Mouse (Mus musculus) liver, adult 2 months (tissue): ENCODE measurements around the gene Orc5.

Experiments
- CTCF ChIP-seq: fragments of 200-500 bp; IDR thresholded peaks from 2 replicates; pipeline ENCODE4 v1.5.1; 2011; ENCODE audit warnings: low read depth, low read length, control low read depth
- POLR2A ChIP-seq: fragments of 200-500 bp; IDR thresholded peaks from 2 replicates; pipeline ENCODE4 v1.6.1; 2011; ENCODE audit warnings: low read length, control low read depth; ENCODE audit not compliant: insufficient read depth; ENCODE audit errors: extremely low read depth

DNA sequence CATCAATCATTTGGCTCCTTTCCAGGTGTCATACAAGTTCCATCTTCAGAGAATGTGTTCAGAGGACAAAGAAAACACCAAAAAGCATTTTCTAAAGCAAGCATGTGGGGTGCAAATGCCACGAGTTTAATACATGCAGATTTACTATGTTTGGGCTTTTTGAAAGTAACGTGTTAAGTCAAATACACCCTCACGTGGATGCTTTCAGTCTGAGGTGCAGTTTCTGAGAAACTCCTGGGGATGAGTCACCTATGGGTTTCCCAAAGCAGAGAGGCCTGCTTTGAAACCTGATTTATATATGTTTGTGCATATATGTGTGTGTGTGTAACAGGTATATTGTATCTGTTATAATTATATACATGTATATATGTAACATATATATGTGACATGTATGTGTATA, 98.5 kb downstream of the Orc5 start:
- TF ChIP-seq POLR2A (no peak), CTCF (no peak)
